Mouse (Mus musculus): ENCODE measurements around the gene Mlip. TPM values are rescaled to one million over a fixed set of nuclear protein-coding genes. Genes with fewer than 3 reads are reported as not detected.
"Not testable (repeated sequence)": the region's sequence is repeated elsewhere in the genome, so short reads cannot be mapped to it uniquely, and the experiment has no call there.

The Mlip gene
- polyA plus RNA-seq, 1 experiment from 2014 or later: 0.25 TPM

GRCm38 (mm10) chr9:77369262-77369661 is 16.5 kb upstream of the Mlip start:
- no peak for DNase-seq (ENCODE audit: low spot score)
- H3K4me3 ChIP-seq (ENCODE audit: low read depth, low read length): no peak overlapping the region
- no peak overlapping the region for H3K9ac ChIP-seq (ENCODE audit: low read length)
- no peak overlapping the region for H3K4me2 ChIP-seq (ENCODE audit: low read depth, severe bottlenecking)
- H3K27me3 ChIP-seq (ENCODE audit: control insufficient read depth, insufficient read depth, low read length): no peaks in the 10 kb centered on the region
- no peaks in the 10 kb centered on the region for H3K4me1 ChIP-seq (ENCODE audit: control insufficient read depth, insufficient read depth, low read length)
- no peak overlapping the region for H3K27ac ChIP-seq (replicated peaks; ENCODE audit: low read depth, low read length)
- 79% methylated on average over 9 of the region's 9 CpGs for WGBS
- no peak for ATAC-seq (ENCODE audit: insufficient number of reproducible peaks, low FRiP score, low TSS enrichment, low read depth)
- H3K36me3 ChIP-seq (ENCODE audit: control insufficient read depth, insufficient read depth, low read length): no peaks in the 10 kb centered on the region; the same call in 1 of the 2 replicates
- H3K9me3 ChIP-seq (ENCODE audit: control insufficient read depth, low read length): no peaks in the 10 kb centered on the region

- H3K4me3 ChIP-seq (ENCODE audit: low read depth, low read length); H3K27me3 ChIP-seq (ENCODE audit: control insufficient read depth, insufficient read depth, low read length); ATAC-seq (ENCODE audit: insufficient number of reproducible peaks, low FRiP score, low TSS enrichment, low read depth); H3K9ac ChIP-seq (ENCODE audit: low read length); DNase-seq (ENCODE audit: low spot score); H3K9me3 ChIP-seq (ENCODE audit: control insufficient read depth, low read length); H3K36me3 ChIP-seq (ENCODE audit: control insufficient read depth, insufficient read depth, low read length); H3K4me2 ChIP-seq (ENCODE audit: low read depth, severe bottlenecking); H3K27ac ChIP-seq (replicated peaks; ENCODE audit: low read depth, low read length); H3K4me1 ChIP-seq (ENCODE audit: control insufficient read depth, insufficient read depth, low read length): not testable (repeated sequence)
- 59% methylated on average over 9 of the region's 9 CpGs for WGBS
Measured at GRCm38 (mm10) chr9:77364681-77365080, 11.9 kb upstream of the Mlip start.

GRCm38 (mm10) chr9:77362906-77363305 is 10.1 kb upstream of the Mlip start:
- H3K4me1 ChIP-seq (ENCODE audit: control insufficient read depth, insufficient read depth, low read length): no peaks in the 10 kb centered on the region
- no peaks in the 10 kb centered on the region for H3K9me3 ChIP-seq (ENCODE audit: control insufficient read depth, low read length)
- H3K27me3 ChIP-seq (ENCODE audit: control insufficient read depth, insufficient read depth, low read length): no peaks in the 10 kb centered on the region
- H3K9ac ChIP-seq (ENCODE audit: low read length): no peak overlapping the region
- H3K36me3 ChIP-seq (ENCODE audit: control insufficient read depth, insufficient read depth, low read length): no peaks in the 10 kb centered on the region; the same call in 1 of the 2 replicates
- no peak overlapping the region for H3K27ac ChIP-seq (replicated peaks; ENCODE audit: low read depth, low read length)
- H3K4me3 ChIP-seq (ENCODE audit: low read depth, low read length): no peak overlapping the region
- ATAC-seq (ENCODE audit: insufficient number of reproducible peaks, low FRiP score, low TSS enrichment, low read depth) (no peak), DNase-seq (ENCODE audit: low spot score) (no peak)
- no peak overlapping the region for H3K4me2 ChIP-seq (ENCODE audit: low read depth, severe bottlenecking)

- no peaks in the 10 kb centered on the region for H3K4me1 ChIP-seq (ENCODE audit: control insufficient read depth, insufficient read depth, low read length)
- no peaks in the 10 kb centered on the region for H3K9me3 ChIP-seq (ENCODE audit: control insufficient read depth, low read length)
- H3K4me2 ChIP-seq (ENCODE audit: low read depth, severe bottlenecking): no peak overlapping the region
- no peak overlapping the region for H3K9ac ChIP-seq (ENCODE audit: low read length)
- H3K27me3 ChIP-seq (ENCODE audit: control insufficient read depth, insufficient read depth, low read length): no peaks in the 10 kb centered on the region
- DNase-seq (ENCODE audit: low spot score) (no peak), ATAC-seq (ENCODE audit: insufficient number of reproducible peaks, low FRiP score, low TSS enrichment, low read depth) (no peak)
- 87% methylated on average over 8 of the region's 8 CpGs for WGBS
- H3K27ac ChIP-seq (replicated peaks; ENCODE audit: low read depth, low read length): no peak overlapping the region
- no peak overlapping the region for H3K4me3 ChIP-seq (ENCODE audit: low read depth, low read length)
- H3K36me3 ChIP-seq (ENCODE audit: control insufficient read depth, insufficient read depth, low read length): no peaks in the 10 kb centered on the region
Measured at GRCm38 (mm10) chr9:77360654-77361053, 7.9 kb upstream of the Mlip start.

GRCm38 (mm10) chr9:77359278-77359973 is 6.7 kb upstream of the Mlip start:
- H3K4me1 ChIP-seq (ENCODE audit: control insufficient read depth, insufficient read depth, low read length): no peaks in the 10 kb centered on the region
- no peak overlapping the region for H3K4me2 ChIP-seq (ENCODE audit: low read depth, severe bottlenecking)
- ATAC-seq (ENCODE audit: insufficient number of reproducible peaks, low FRiP score, low TSS enrichment, low read depth): no peak
- WGBS: 85% methylated on average over 10 of the region's 10 CpGs
- no peak overlapping the region for H3K27ac ChIP-seq (replicated peaks; ENCODE audit: low read depth, low read length)
- no peaks in the 10 kb centered on the region for H3K9me3 ChIP-seq (ENCODE audit: control insufficient read depth, low read length)
- no peak for DNase-seq (ENCODE audit: low spot score)
- no peak overlapping the region for H3K4me3 ChIP-seq (ENCODE audit: low read depth, low read length)
- H3K36me3 ChIP-seq (ENCODE audit: control insufficient read depth, insufficient read depth, low read length): no peaks in the 10 kb centered on the region
- H3K9ac ChIP-seq (ENCODE audit: low read length): no peak overlapping the region
- H3K27me3 ChIP-seq (ENCODE audit: control insufficient read depth, insufficient read depth, low read length): no peaks in the 10 kb centered on the region

GRCm38 (mm10) chr9:77353942-77354341 is 1.2 kb upstream of the Mlip start:
- ATAC-seq (ENCODE audit: insufficient number of reproducible peaks, low FRiP score, low TSS enrichment, low read depth) (no peak), DNase-seq (ENCODE audit: low spot score) (peak; percentile 19)
- no peaks in the 10 kb centered on the region for H3K4me1 ChIP-seq (ENCODE audit: control insufficient read depth, insufficient read depth, low read length)
- no peak overlapping the region for H3K9ac ChIP-seq (ENCODE audit: low read length)
- H3K4me3 ChIP-seq (ENCODE audit: low read depth, low read length): no peak overlapping the region
- H3K27me3 ChIP-seq (ENCODE audit: control insufficient read depth, insufficient read depth, low read length): no peaks in the 10 kb centered on the region
- H3K9me3 ChIP-seq (ENCODE audit: control insufficient read depth, low read length): no peaks in the 10 kb centered on the region
- WGBS: 82% methylated on average over 4 of the region's 4 CpGs
- H3K4me2 ChIP-seq (ENCODE audit: low read depth, severe bottlenecking): no peak overlapping the region
- no peaks in the 10 kb centered on the region for H3K36me3 ChIP-seq (ENCODE audit: control insufficient read depth, insufficient read depth, low read length)
- H3K27ac ChIP-seq (replicated peaks; ENCODE audit: low read depth, low read length): no peak overlapping the region

GRCm38 (mm10) chr9:77347704-77348103 is 5.1 kb downstream of the Mlip start:
- Histone ChIP-seq H3K9me3 (ENCODE audit: control insufficient read depth, low read length) (no peaks in the 10 kb centered on the region), H3K4me2 (ENCODE audit: low read depth, severe bottlenecking) (no peak overlapping the region), H3K4me3 (ENCODE audit: low read depth, low read length) (no peak overlapping the region), H3K27me3 (ENCODE audit: control insufficient read depth, insufficient read depth, low read length) (no peaks in the 10 kb centered on the region), H3K27ac (replicated peaks; ENCODE audit: low read depth, low read length) (no peak overlapping the region), H3K4me1 (ENCODE audit: control insufficient read depth, insufficient read depth, low read length) (no peaks in the 10 kb centered on the region), H3K36me3 (ENCODE audit: control insufficient read depth, insufficient read depth, low read length) (no peaks in the 10 kb centered on the region), H3K9ac (ENCODE audit: low read length) (no peak overlapping the region)
- no peak for ATAC-seq (ENCODE audit: insufficient number of reproducible peaks, low FRiP score, low TSS enrichment, low read depth)
- DNase-seq (ENCODE audit: low spot score): no peak
- WGBS: 83% methylated on average over 7 of the region's 7 CpGs

GRCm38 (mm10) chr9:77344318-77344717 is 8.5 kb downstream of the Mlip start:
- Histone ChIP-seq H3K9ac (ENCODE audit: low read length) (no peak overlapping the region), H3K4me2 (ENCODE audit: low read depth, severe bottlenecking) (no peak overlapping the region), H3K4me3 (ENCODE audit: low read depth, low read length) (no peak overlapping the region), H3K9me3 (ENCODE audit: control insufficient read depth, low read length) (no peaks in the 10 kb centered on the region), H3K36me3 (ENCODE audit: control insufficient read depth, insufficient read depth, low read length) (no peaks in the 10 kb centered on the region), H3K27ac (replicated peaks; ENCODE audit: low read depth, low read length) (no peak overlapping the region), H3K27me3 (ENCODE audit: control insufficient read depth, insufficient read depth, low read length) (no peaks in the 10 kb centered on the region), H3K4me1 (ENCODE audit: control insufficient read depth, insufficient read depth, low read length) (no peaks in the 10 kb centered on the region)
- 60% methylated on average over 7 of the region's 7 CpGs for WGBS
- ATAC-seq (ENCODE audit: insufficient number of reproducible peaks, low FRiP score, low TSS enrichment, low read depth) (no peak), DNase-seq (ENCODE audit: low spot score) (no peak)

Data from limb, embryonic 11.5 days (tissue).